Mouse (Mus musculus) CD4-positive naive resting alpha-beta T cell, adult 57 days (primary cell): ENCODE data around the gene Trf. TPM values are rescaled to one million over a fixed set of nuclear protein-coding genes. Genes with fewer than 3 reads are reported as not detected.

Source experiments
- total RNA-seq: library from RNA; stranded (reverse); gene quantifications from one replicate; pipeline ENCODE4 v1.2.4, GENCODE M21; 2023

Trf gene
- total RNA-seq: 20.3 TPM

GRCm38 (mm10) chr9:103230151-103230951, at the start of gene Trf, which contains the start of gene Gm20425:
Trf (minus strand) TSS chr9:103230444.
Gm20425 (minus strand) TSS chr9:103230307.

DNA sequence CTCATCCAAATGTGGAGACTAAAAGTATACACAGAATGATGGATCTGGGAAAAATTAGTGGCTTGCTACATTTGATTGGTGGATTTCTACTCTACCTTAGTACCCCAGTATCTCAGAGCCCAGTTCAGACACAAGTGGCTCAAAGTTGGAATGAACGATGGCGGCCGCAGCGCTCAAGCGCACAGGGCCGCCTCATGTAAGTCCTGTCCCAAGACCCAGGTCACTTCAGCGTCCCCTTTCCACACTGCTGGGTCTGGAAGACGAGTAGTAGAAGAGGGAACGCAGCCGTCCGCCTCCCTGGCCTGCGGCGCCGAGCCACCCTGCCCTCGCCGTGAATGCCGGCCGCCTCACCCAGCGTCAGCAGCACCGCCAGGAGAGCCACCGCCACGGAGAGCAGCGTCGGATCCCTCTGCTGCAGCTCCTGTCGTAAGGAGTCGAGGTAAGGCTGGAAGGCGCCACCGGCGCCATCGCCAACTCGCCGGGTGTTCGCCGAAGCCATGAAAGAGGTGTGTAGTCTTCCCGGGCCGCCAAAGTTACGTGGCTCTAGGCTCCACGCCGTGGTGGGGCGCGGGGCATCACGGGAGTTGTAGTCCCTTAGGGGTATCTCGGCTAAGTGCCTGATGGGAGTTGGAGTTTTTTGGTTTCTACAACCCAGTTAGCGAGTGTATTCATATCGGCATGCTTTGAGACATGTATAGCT, 28.5 kb downstream of the Trf start, which contains the start of gene Srprb:
Gene Srprb, minus strand, starts transcription at position 577 of the 700 bp plus-strand sequence.

Other genes starting within 250 kb of the Trf start
- gene Slco2a1, start 241.7 kb downstream of the Trf start, total RNA-seq: 0.50 TPM
- 2.9 TPM for gene Rab6b, start 118.7 kb downstream of the Trf start, total RNA-seq
- gene Srprb, start 28.3 kb downstream of the Trf start, total RNA-seq: 23.4 TPM
- gene Gm20425, start 137 bp downstream of the Trf start, total RNA-seq: not detected
- gene 1300017J02Rik, start 74.6 kb upstream of the Trf start, total RNA-seq: not detected
- gene Topbp1, start 74.8 kb upstream of the Trf start, total RNA-seq: 54.3 TPM
- gene Cdv3, start 135.4 kb upstream of the Trf start, total RNA-seq: 102 TPM
- gene Bfsp2, start 250.0 kb upstream of the Trf start, total RNA-seq: 1.9 TPM